13 mouse cellular contexts compared by ENCODE assay signal in genomic region chr3:11094138-11094537, GRCm38 (mm10).
DNase-seq lines count a peak whose midpoint lies in the region; ATAC-seq lines count a peak whose summit lies in the region.
"Had no signal": no experiment of that assay in that cellular context is flagged by ENCODE, and none has a peak within 500 bp of the region (broad histone marks: within the 10 kb centered on the region; RNA-seq: fewer than 3 reads in every experiment).

No protein-coding gene starts in this region.

- peak; percentile 3 to 32 for DNase-seq in adrenal gland, adult (ENCODE audit: inconsistent age in 2 of 2, low spot score in 1 of 2)
- no peak for DNase-seq in adrenal gland, postnatal 4 days (ENCODE audit: low spot score in 2 of 2)
- DNase-seq in layer of hippocampus, postnatal 10 days (ENCODE audit: low spot score in 2 of 2) = peak; percentile 4 to 13
- no peak for DNase-seq in layer of hippocampus, adult 9-10 months (ENCODE audit: low spot score)
- peak; percentile 16 to 23 for DNase-seq in right cerebral cortex, adult 2 months (ENCODE audit: low spot score in 2 of 2)
- no peak for DNase-seq in right cerebral cortex, postnatal 4 days
- DNase-seq in telencephalon, adult 2 months (ENCODE audit: low read depth, low spot score) = peak; percentile 15
- DNase-seq: heart, adult 2 months; kidney, postnatal 14 days; thymus, postnatal 4 days had no signal

- no peak for ATAC-seq in activated CD4-positive, CD25-positive, alpha-beta regulatory T cell, adult 4 months
- ATAC-seq: intestine, postnatal 0 days; lung, postnatal 0 days had no signal

Comparison
In these comparisons a context has a peak if more than half of its experiments do, and no peak if none do; other contexts are left out.
1. DNase-seq: peak in adrenal gland, adult (2 of 2), layer of hippocampus, postnatal 10 days (2 of 2), right cerebral cortex, adult 2 months (2 of 2) and telencephalon, adult 2 months (single experiment); none in adrenal gland, postnatal 4 days (0 of 2), layer of hippocampus, adult 9-10 months (single experiment) and right cerebral cortex, postnatal 4 days (single experiment).